Mouse (Mus musculus): ENCODE measurements around the gene Ccdc97.
"Not testable (repeated sequence)": the region's sequence is repeated elsewhere in the genome, so short reads cannot be mapped to it uniquely, and the experiment has no call there.

Gene Ccdc97

GRCm38 (mm10) chr7:25725886-25726285, 7.0 kb upstream of the Ccdc97 start:
- ATAC-seq (ENCODE audit: insufficient number of reproducible peaks, low FRiP score, low TSS enrichment) = no peak

- not testable (repeated sequence) for ATAC-seq (ENCODE audit: insufficient number of reproducible peaks, low FRiP score, low TSS enrichment)
Observed at GRCm38 (mm10) chr7:25721776-25722175, 2.9 kb upstream of the Ccdc97 start.

- no peak for ATAC-seq (ENCODE audit: insufficient number of reproducible peaks, low FRiP score, low TSS enrichment)
Observed at GRCm38 (mm10) chr7:25720760-25721159, 1.9 kb upstream of the Ccdc97 start.

- no peak for ATAC-seq (ENCODE audit: insufficient number of reproducible peaks, low FRiP score, low TSS enrichment)
Observed at GRCm38 (mm10) chr7:25719761-25720610, 1.1 kb upstream of the Ccdc97 start.

- no peak for ATAC-seq (ENCODE audit: insufficient number of reproducible peaks, low FRiP score, low TSS enrichment)
Observed at GRCm38 (mm10) chr7:25717478-25717877, 1.4 kb downstream of the Ccdc97 start.

GRCm38 (mm10) chr7:25715731-25716271, 3.1 kb downstream of the Ccdc97 start:
- ATAC-seq (ENCODE audit: insufficient number of reproducible peaks, low FRiP score, low TSS enrichment) = no peak

GRCm38 (mm10) chr7:25714581-25714980, 4.3 kb downstream of the Ccdc97 start:
- no peak for ATAC-seq (ENCODE audit: insufficient number of reproducible peaks, low FRiP score, low TSS enrichment)

GRCm38 (mm10) chr7:25712801-25713200, 6.1 kb downstream of the Ccdc97 start:
- ATAC-seq (ENCODE audit: insufficient number of reproducible peaks, low FRiP score, low TSS enrichment) = no peak

GRCm38 (mm10) chr7:25711731-25712197, 7.1 kb downstream of the Ccdc97 start:
- ATAC-seq (ENCODE audit: insufficient number of reproducible peaks, low FRiP score, low TSS enrichment) = no peak

GRCm38 (mm10) chr7:25711165-25711564, 7.7 kb downstream of the Ccdc97 start:
- no peak for ATAC-seq (ENCODE audit: insufficient number of reproducible peaks, low FRiP score, low TSS enrichment)

GRCm38 (mm10) chr7:25710519-25711130, 8.3 kb downstream of the Ccdc97 start:
- ATAC-seq (ENCODE audit: insufficient number of reproducible peaks, low FRiP score, low TSS enrichment) = no peak

GRCm38 (mm10) chr7:25709961-25710360, 8.9 kb downstream of the Ccdc97 start:
- ATAC-seq (ENCODE audit: insufficient number of reproducible peaks, low FRiP score, low TSS enrichment) = no peak

GRCm38 (mm10) chr7:25707581-25708292, 11.2 kb downstream of the Ccdc97 start:
- no peak for ATAC-seq (ENCODE audit: insufficient number of reproducible peaks, low FRiP score, low TSS enrichment)

GRCm38 (mm10) chr7:25706578-25707170, 12.2 kb downstream of the Ccdc97 start:
- no peak for ATAC-seq (ENCODE audit: insufficient number of reproducible peaks, low FRiP score, low TSS enrichment)

- ATAC-seq (ENCODE audit: insufficient number of reproducible peaks, low FRiP score, low TSS enrichment) = no peak
Observed at GRCm38 (mm10) chr7:25705801-25706251, 13.1 kb downstream of the Ccdc97 start.

- ATAC-seq (ENCODE audit: insufficient number of reproducible peaks, low FRiP score, low TSS enrichment) = no peak
Observed at GRCm38 (mm10) chr7:25704716-25705364, 14.0 kb downstream of the Ccdc97 start.

GRCm38 (mm10) chr7:25703793-25704494, 14.9 kb downstream of the Ccdc97 start:
- ATAC-seq (ENCODE audit: insufficient number of reproducible peaks, low FRiP score, low TSS enrichment) = no peak

- no peak for ATAC-seq (ENCODE audit: insufficient number of reproducible peaks, low FRiP score, low TSS enrichment)
Observed at GRCm38 (mm10) chr7:25702350-25702749, 16.5 kb downstream of the Ccdc97 start.

- ATAC-seq (ENCODE audit: insufficient number of reproducible peaks, low FRiP score, low TSS enrichment) = no peak
Observed at GRCm38 (mm10) chr7:25700732-25701131, 18.2 kb downstream of the Ccdc97 start.
